Mouse (Mus musculus) spleen, adult 2 months (tissue): Measurements from ENCODE around the gene Ezh1.

Experiments used
- CTCF ChIP-seq: fragments of 200-500 bp; IDR thresholded peaks from 2 replicates; pipeline ENCODE4 v1.5.1; 2011; ENCODE audit warnings: mild to moderate bottlenecking, inconsistent platforms; ENCODE audit not compliant: insufficient read depth, insufficient read length, insufficient replicate concordance; ENCODE audit errors: extremely low read depth
- POLR2A ChIP-seq: fragments of 200-500 bp; IDR thresholded peaks from 2 replicates; pipeline ENCODE4 v1.6.1; 2011; ENCODE audit warnings: low read depth, low read length, inconsistent platforms

- TF ChIP-seq CTCF = no peak
- no peak for TF ChIP-seq POLR2A
Observed at GRCm38 (mm10) chr11:101220853-101221252, 5.4 kb downstream of the Ezh1 start.
